Mouse (Mus musculus): ENCODE data around the gene Stx11. TPM values are rescaled to one million over a fixed set of nuclear protein-coding genes. Genes with fewer than 3 reads are reported as not detected.

Gene Stx11
- polyA plus RNA-seq, 1 experiment from 2014 or later = 1.2 TPM

DNA sequence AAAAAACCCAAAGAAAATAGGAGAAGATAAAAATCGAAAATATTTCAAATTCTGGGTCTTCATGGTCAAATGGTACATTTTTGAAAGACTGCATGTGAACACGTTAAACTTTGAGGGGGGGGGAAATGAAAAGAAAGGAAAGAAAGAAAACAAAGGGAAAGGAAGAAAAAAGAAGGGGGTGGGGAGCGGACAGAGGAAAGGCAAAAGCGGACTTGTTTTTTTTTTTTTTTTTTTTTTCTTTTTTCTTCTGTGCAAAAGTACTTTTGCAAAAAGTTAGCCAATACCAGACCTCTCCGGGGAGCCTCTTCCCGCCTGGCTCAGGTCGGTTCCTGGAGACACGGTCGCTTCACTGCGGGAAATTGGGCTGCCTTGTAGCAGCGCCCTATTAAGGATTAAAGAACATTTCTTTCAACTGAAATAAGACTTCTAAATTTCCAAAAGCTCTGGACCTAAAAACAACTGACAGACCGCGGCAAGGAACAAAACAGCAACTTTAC is 42.0 kb downstream of the Stx11 start:
- Histone ChIP-seq H3K27ac (peak overlapping the region; percentile 90), H3K36me3 (no peaks in the 10 kb centered on the region), H3K4me3 (peak overlapping the region; percentile 73), H3K4me1 (peaks cover 11% of the 10 kb centered on the region), H3K27me3 (ENCODE audit: low read depth, poor library complexity, severe bottlenecking) (no peaks in the 10 kb centered on the region), H3K9me3 (replicated peaks) (0 out of 2 replicates have a peak, but pooled peaks cover 3% of the 10 kb centered on the region)
- no peak for DNase-seq (ENCODE audit: low spot score)
- WGBS = 4% methylated on average over 13 of the region's 13 CpGs

- Histone ChIP-seq H3K27me3 (ENCODE audit: low read depth, poor library complexity, severe bottlenecking) (no peaks in the 10 kb centered on the region), H3K27ac (0 out of 2 replicates have a peak overlapping the region, but pooled peaks have one; percentile 90), H3K4me3 (peak overlapping the region; percentile 73), H3K36me3 (no peaks in the 10 kb centered on the region), H3K9me3 (replicated peaks) (0 out of 2 replicates have a peak, but pooled peaks cover 3% of the 10 kb centered on the region), H3K4me1 (peaks cover 11% of the 10 kb centered on the region)
- WGBS = 53% methylated on average over 11 of the region's 11 CpGs
- DNase-seq (ENCODE audit: low spot score) = no peak
Measured at GRCm38 (mm10) chr10:12921551-12922040, 42.5 kb downstream of the Stx11 start.

DNA sequence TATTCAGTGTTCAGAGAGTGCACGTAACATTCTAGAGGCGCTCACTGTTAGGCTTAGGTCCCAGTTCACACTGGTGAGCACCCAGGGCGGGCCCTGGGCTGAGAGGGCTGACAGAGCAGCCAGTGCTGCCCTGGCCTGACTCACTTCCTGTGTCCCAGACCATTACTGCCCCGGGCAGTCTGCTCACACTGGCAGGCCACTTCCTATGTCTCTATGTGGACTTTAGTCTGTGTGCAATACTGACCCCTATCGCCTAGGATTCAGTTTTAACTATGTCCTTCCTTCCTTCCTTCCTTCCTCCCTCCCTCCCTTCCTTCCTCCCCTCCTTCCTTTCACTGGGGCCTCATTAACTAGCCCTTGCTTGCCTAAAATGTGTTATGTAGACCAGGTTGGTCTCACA is 44.8 kb downstream of the Stx11 start:
- no peaks in the 10 kb centered on the region for H3K36me3 ChIP-seq
- peaks cover 20% of the 10 kb centered on the region for H3K4me1 ChIP-seq
- H3K9me3 ChIP-seq (replicated peaks) = no peaks in the 10 kb centered on the region
- 43% methylated on average over 5 of the region's 5 CpGs for WGBS
- peak; percentile 40 for DNase-seq (ENCODE audit: low spot score)
- peak overlapping the region; percentile 63 for H3K27ac ChIP-seq
- no peak overlapping the region for H3K4me3 ChIP-seq
- H3K27me3 ChIP-seq (ENCODE audit: low read depth, poor library complexity, severe bottlenecking) = no peaks in the 10 kb centered on the region

DNA sequence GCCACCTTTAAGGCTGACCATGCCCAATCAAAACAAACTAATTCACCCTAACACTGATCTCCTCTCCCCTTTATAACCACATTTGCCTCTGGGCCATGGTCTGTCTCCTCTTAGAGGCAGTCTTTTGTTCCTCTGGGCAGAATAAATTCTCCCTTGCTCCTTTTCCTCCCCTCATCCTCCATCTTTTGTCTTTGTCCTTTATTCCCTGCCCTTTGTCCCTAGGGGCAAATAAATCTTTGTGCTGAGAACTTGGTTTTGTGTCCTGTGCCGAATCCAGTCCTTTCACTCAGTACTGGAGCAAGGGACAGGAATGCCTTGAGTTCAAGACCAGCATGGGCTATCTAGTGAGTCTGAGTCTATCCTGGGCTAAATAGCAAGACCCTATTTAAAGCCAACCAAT is 46.5 kb downstream of the Stx11 start:
- Histone ChIP-seq H3K4me3 (no peak overlapping the region), H3K27ac (no peak overlapping the region), H3K9me3 (replicated peaks) (no peaks in the 10 kb centered on the region), H3K27me3 (ENCODE audit: low read depth, poor library complexity, severe bottlenecking) (no peaks in the 10 kb centered on the region), H3K36me3 (no peaks in the 10 kb centered on the region), H3K4me1 (peaks cover 13% of the 10 kb centered on the region)
- no peak for DNase-seq (ENCODE audit: low spot score)
- 76% methylated on average over 1 of the region's 1 CpGs for WGBS

DNA sequence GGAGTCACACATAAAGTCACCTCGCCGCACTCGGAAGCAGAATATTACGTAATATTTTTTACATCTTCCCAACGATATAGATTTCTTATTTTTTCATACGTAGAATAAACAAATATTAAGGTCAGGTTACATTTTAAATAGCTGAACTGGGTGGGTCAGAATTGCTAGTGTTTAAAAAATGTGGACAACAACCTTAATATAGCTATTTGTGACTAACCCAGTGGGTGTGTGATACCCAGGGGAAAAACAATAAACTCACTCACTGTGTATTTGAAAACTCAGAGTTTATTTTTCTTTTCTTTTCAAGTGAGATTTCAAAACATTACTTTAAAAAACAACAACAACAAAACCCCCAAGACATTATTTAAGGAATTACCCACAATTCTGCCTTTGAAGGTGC is 47.7 kb downstream of the Stx11 start:
- H3K4me3 ChIP-seq = no peak overlapping the region
- DNase-seq (ENCODE audit: low spot score) = no peak
- H3K9me3 ChIP-seq (replicated peaks) = no peaks in the 10 kb centered on the region
- no peaks in the 10 kb centered on the region for H3K36me3 ChIP-seq
- no peaks in the 10 kb centered on the region for H3K27me3 ChIP-seq (ENCODE audit: low read depth, poor library complexity, severe bottlenecking)
- 96% methylated on average over 6 of the region's 6 CpGs for WGBS
- H3K27ac ChIP-seq = no peak overlapping the region
- peaks cover 21% of the 10 kb centered on the region for H3K4me1 ChIP-seq

- H3K27me3 ChIP-seq (ENCODE audit: low read depth, poor library complexity, severe bottlenecking) = no peaks in the 10 kb centered on the region
- WGBS = 54% methylated on average over 7 of the region's 7 CpGs
- no peaks in the 10 kb centered on the region for H3K36me3 ChIP-seq
- H3K9me3 ChIP-seq (replicated peaks) = no peaks in the 10 kb centered on the region
- peaks cover 21% of the 10 kb centered on the region for H3K4me1 ChIP-seq
- H3K27ac ChIP-seq = 0 out of 2 replicates have a peak overlapping the region, but pooled peaks have one; percentile 23
- DNase-seq (ENCODE audit: low spot score) = no peak
- H3K4me3 ChIP-seq = no peak overlapping the region
Measured at GRCm38 (mm10) chr10:12915826-12916225, 48.3 kb downstream of the Stx11 start.

GRCm38 (mm10) chr10:12914203-12914602 is 49.9 kb downstream of the Stx11 start:
- no peaks in the 10 kb centered on the region for H3K27me3 ChIP-seq (ENCODE audit: low read depth, poor library complexity, severe bottlenecking)

DNA sequence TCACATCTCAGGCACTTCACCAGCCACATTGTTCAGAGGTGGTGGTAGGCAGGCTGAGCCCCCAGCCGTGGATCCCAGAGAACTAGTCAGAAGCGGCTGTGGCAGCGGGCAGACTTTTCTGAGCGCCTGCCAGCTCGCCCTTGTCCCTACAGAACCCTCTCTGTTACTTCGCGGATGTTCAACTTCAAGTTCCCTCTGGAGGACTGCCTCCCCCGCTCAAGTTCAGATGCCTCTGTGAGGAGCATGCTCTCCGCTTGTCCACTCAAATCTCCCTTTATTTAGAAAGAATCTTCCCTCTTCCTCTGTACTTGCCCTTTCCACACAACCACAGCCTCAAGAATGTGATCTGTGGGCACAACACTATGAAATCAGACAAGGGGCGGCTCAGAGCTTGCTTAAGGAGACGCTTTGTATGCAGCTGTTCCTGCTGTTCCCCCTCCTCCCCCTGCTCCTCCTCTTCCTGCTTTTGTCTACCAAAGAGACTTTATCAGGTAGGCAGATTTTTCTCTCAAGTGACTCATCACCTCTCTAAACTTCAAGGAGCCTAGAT is 52.0 kb downstream of the Stx11 start:
- H3K4me1 ChIP-seq = peaks cover 17% of the 10 kb centered on the region
- H3K4me3 ChIP-seq = no peak overlapping the region
- H3K36me3 ChIP-seq = no peaks in the 10 kb centered on the region
- no peaks in the 10 kb centered on the region for H3K9me3 ChIP-seq (replicated peaks)
- no peak for DNase-seq (ENCODE audit: low spot score)
- 67% methylated on average over 11 of the region's 11 CpGs for WGBS
- no peaks in the 10 kb centered on the region for H3K27me3 ChIP-seq (ENCODE audit: low read depth, poor library complexity, severe bottlenecking)
- peak overlapping the region; percentile 39; the same call in 1 of the 2 replicates for H3K27ac ChIP-seq

More at GRCm38 (mm10) chr10:12914203-12914602, 49.9 kb downstream of the Stx11 start:
- H3K4me1 ChIP-seq = peaks cover 18% of the 10 kb centered on the region
- H3K9me3 ChIP-seq (replicated peaks) = no peaks in the 10 kb centered on the region
- H3K27ac ChIP-seq = no peak overlapping the region
- no peak for DNase-seq (ENCODE audit: low spot score)
- WGBS = 93% methylated on average over 1 of the region's 1 CpGs
- H3K4me3 ChIP-seq = no peak overlapping the region
- H3K36me3 ChIP-seq = no peaks in the 10 kb centered on the region

DNA sequence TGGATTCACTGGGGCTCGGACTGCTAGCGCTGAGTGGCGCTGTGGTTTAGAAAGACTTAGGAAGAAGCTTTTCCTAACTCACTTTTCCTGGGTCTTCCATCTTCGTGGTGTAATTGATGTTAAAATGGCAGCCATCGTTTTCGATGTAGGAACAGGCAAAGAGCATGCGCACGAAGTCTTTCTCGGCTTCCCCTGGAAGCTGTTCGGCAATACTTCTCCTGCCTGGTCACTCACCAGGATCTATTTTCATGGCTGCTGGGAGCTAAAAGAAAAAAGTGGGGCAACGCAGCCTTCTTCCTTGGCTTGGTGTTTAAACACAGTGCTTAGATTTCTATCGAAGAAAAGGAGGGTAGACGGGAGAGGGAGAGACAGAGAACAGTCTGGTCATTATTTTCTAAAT is 52.6 kb downstream of the Stx11 start:
- Histone ChIP-seq H3K4me3 (no peak overlapping the region), H3K27me3 (ENCODE audit: low read depth, poor library complexity, severe bottlenecking) (no peaks in the 10 kb centered on the region), H3K9me3 (replicated peaks) (no peaks in the 10 kb centered on the region), H3K36me3 (no peaks in the 10 kb centered on the region), H3K27ac (peak overlapping the region; percentile 39; the same call in 1 of the 2 replicates), H3K4me1 (peaks cover 17% of the 10 kb centered on the region)
- WGBS = 90% methylated on average over 13 of the region's 13 CpGs
- no peak for DNase-seq (ENCODE audit: low spot score)

GRCm38 (mm10) chr10:12909891-12910290 is 54.2 kb downstream of the Stx11 start:
- 93% methylated on average over 2 of the region's 2 CpGs for WGBS

GRCm38 (mm10) chr10:12909179-12909578 is 54.9 kb downstream of the Stx11 start:
- WGBS = 69% methylated on average over 1 of the region's 1 CpGs
- Histone ChIP-seq H3K9me3 (replicated peaks) (no peaks in the 10 kb centered on the region), H3K27me3 (ENCODE audit: low read depth, poor library complexity, severe bottlenecking) (no peaks in the 10 kb centered on the region), H3K4me3 (no peak overlapping the region), H3K36me3 (no peaks in the 10 kb centered on the region), H3K27ac (no peak overlapping the region), H3K4me1 (peaks cover 13% of the 10 kb centered on the region)
- DNase-seq (ENCODE audit: low spot score) = no peak

More at GRCm38 (mm10) chr10:12909891-12910290, 54.2 kb downstream of the Stx11 start:
- no peak for DNase-seq (ENCODE audit: low spot score)
- no peaks in the 10 kb centered on the region for H3K36me3 ChIP-seq
- no peaks in the 10 kb centered on the region for H3K9me3 ChIP-seq (replicated peaks)
- peaks cover 8% of the 10 kb centered on the region; the same call in 1 of the 2 replicates for H3K4me1 ChIP-seq
- H3K4me3 ChIP-seq = no peak overlapping the region
- no peaks in the 10 kb centered on the region for H3K27me3 ChIP-seq (ENCODE audit: low read depth, poor library complexity, severe bottlenecking)
- no peak overlapping the region for H3K27ac ChIP-seq

- H3K36me3 ChIP-seq = no peaks in the 10 kb centered on the region
- no peak overlapping the region for H3K27ac ChIP-seq
- 72% methylated on average over 5 of the region's 5 CpGs for WGBS
- DNase-seq (ENCODE audit: low spot score) = no peak
- H3K4me3 ChIP-seq = no peak overlapping the region
- H3K4me1 ChIP-seq = peaks cover 6% of the 10 kb centered on the region
- no peaks in the 10 kb centered on the region for H3K27me3 ChIP-seq (ENCODE audit: low read depth, poor library complexity, severe bottlenecking)
- H3K9me3 ChIP-seq (replicated peaks) = no peaks in the 10 kb centered on the region
Measured at GRCm38 (mm10) chr10:12904140-12904528, 60.0 kb downstream of the Stx11 start.

DNA sequence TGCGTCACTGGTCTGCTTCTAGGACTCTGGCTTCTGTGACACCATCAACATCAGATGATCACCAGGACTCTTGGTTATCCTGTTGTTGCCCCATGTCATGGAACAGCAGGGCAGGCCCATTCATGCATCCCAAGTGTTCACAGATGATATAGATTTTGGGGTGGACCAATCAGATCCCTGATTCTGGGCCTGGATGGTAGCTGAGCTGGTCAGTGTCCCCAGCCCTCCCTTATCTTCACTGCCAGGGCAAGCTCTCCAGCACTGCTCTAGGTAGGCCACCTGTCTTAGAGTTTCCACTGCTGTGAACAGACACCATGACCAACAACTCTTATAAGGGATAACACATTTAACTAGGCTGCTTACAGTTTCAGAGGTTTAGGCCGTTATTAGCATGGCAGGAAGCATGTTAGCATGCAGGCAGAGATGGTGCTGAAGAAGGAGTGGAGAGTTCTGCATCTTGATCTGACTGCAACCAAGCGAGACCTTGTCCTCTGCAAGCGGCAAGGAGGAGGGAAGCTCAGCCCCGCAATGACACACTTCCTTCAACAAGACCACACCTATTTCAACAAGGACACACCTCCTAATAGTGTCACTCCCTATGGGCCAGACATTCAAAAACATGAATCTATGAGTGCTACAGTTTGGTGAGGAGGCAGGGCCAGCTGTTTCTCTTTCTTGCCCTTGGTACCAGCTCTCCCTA is 60.5 kb downstream of the Stx11 start:
- no peaks in the 10 kb centered on the region for H3K36me3 ChIP-seq
- H3K4me1 ChIP-seq = peaks cover 6% of the 10 kb centered on the region
- no peaks in the 10 kb centered on the region for H3K9me3 ChIP-seq (replicated peaks)
- H3K27me3 ChIP-seq (ENCODE audit: low read depth, poor library complexity, severe bottlenecking) = no peaks in the 10 kb centered on the region
- WGBS = 88% methylated on average over 5 of the region's 5 CpGs
- no peak overlapping the region for H3K4me3 ChIP-seq
- no peak overlapping the region for H3K27ac ChIP-seq
- no peak for DNase-seq (ENCODE audit: low spot score)
